Mouse (Mus musculus): ENCODE results near the gene Adgrv1.
"Not testable (repeated sequence)": the region's sequence is repeated elsewhere in the genome, so short reads cannot be mapped to it uniquely, and the experiment has no call there.

The Adgrv1 gene

DNA sequence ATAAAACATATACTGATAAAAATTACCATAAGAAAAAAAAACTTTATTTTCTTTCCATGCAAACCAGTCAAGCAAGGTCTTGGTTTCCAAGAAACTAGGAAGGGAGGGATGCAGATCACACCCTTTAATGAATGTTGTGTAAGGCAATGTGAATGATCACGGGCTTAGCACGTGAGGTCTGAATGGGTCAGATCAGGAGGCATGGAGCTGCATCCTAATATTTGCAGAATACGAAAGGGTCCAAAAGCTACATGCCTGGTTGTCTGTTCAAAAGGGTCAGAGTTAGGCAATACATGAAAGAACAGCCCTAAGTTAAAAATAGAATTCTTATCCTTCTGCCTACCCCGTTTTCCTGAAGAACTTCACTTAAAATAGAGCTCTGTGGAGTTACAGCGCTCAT is 303.2 kb downstream of the Adgrv1 start:
- no peak for DNase-seq

DNA sequence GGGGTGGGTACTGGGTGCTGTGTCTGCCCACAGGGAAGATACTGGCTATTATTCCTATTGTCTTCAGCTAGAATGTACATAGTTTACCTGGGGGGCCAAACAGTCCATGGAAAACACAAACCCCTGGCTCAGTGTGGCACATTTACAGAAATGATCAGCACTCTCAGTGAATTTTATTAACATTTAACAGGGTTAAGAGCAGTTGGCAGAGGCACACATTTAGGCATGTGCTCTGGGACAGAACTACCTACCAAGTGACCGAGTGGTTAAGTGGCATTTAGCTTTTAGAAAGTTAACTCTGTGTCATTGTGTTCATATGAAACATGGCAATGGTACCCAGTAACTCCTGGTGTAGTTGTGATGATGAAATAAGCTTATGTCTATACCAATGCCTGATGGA is 304.8 kb downstream of the Adgrv1 start:
- DNase-seq, result peak; percentile 42 to 77

DNA sequence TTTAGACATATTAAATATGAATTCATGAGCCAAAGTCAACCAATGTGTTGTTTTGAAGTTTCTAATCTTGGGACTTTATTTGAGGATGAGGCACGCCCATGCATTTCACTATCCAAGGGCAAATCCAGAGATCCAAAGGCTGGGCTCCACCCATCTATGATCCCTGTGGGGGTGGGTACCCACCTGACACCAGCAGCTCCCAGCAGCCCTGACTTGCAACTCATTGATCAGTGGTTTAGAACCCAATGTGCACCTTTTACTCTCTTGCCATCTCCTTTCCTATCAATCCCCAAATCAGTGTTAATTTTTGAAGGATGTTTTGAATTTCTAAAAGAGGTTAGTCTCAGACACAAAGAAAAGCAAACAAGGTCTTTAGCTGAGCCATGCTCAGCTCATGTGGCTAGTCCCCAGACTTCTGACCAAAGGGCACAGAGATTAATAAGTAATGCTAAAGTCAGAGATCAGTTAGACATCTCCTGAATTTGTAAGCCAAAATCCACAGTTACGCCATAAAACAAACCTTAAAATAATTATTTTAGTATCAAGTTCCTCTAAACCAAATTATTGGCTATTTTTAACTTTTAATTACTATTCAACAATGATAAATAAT is 307.2 kb downstream of the Adgrv1 start:
- DNase-seq, result peak; percentile 72 to 74

DNA sequence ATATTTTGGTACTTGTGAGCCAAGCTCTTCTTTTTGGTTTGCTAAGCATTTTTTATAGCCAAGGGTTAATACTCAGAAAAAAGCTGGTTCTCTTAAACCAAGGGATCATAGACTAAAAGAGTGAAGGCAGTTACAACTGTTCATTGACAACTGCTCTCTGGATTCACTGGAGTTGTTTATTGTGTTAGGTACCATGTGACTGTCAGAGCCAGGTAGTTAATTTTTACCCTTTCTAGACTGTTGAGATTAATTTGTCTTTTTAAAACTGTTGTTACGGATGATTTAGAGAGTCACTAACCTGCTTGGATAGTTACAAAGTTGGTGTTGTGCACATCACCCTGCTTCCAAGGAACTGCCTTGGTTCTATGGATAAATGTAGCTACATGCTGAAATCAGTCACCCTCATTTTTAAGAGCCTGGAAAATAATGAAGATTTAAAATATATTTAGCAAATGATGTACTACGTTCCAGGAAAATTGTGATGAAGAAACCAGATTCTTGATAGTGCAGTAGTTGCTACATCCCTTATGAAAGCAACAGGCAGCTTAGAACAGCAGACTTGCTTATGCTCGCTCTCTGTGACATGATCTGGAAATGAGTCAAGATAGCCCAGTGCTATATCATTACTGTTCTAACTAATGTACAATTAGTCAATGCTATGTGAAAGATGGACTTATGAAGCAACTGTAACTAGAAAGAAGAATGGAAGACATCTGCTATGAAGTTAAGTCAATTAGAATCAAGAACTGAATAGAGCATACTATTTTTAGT is 309.2 kb downstream of the Adgrv1 start:
- DNase-seq, result peak in 1 of 2 experiments; percentile 66

- DNase-seq, result no peak
Measured at GRCm38 (mm10) chr13:81316581-81316980, 316.4 kb downstream of the Adgrv1 start.

GRCm38 (mm10) chr13:81314306-81315120 is 318.4 kb downstream of the Adgrv1 start:
- DNase-seq, result peak in 1 of 2 experiments; percentile 47

DNA sequence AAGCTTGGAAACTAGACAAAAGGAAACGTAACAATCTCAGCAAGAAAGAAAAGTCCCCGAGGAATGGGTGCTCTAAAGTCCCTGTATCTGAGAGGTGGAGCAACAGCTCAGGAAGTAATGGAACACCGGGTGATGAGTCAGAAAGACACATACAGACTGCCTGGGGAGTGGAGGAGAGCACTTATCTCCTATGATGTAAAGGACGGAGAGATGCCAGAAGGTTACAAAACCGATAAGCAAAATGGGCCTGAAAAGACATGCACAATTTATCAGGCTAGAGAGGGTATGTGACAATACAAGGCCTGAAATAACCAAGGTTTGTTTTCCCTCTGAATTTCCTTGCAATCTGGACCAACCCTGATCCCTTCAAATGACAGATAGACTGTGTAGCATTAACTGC is 320.8 kb downstream of the Adgrv1 start:
- no peak for DNase-seq

GRCm38 (mm10) chr13:81300851-81301250 is 332.1 kb downstream of the Adgrv1 start:
- peak in 1 of 2 experiments; percentile 32 for DNase-seq

- no peak for DNase-seq
Measured at GRCm38 (mm10) chr13:81294106-81294505, 338.8 kb downstream of the Adgrv1 start.

DNA sequence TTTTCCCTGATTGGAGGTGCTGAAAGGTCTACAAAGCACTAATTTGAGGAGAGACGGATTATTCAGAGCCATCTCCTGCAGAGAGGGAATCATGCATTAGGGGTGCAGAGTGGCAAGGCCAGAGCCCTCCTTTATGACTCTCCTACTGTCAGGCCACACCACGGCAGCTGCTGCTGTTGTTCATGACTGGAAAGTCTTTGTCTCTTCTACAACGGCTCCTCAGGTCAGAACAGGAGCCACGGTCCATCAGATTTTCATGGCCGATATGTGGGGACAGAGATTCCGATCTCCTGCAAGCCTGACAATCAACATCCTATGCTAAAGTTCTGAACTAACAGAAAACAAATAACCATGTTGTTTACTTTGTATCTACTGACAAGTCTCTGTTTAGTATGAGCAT is 350.8 kb downstream of the Adgrv1 start:
- no peak for DNase-seq

GRCm38 (mm10) chr13:81280650-81281229 is 352.2 kb downstream of the Adgrv1 start:
- no peak for DNase-seq

GRCm38 (mm10) chr13:81279351-81279736 is 353.6 kb downstream of the Adgrv1 start:
- peak; percentile 4 to 29 for DNase-seq

GRCm38 (mm10) chr13:81278669-81279350 is 354.1 kb downstream of the Adgrv1 start:
- no peak for DNase-seq

GRCm38 (mm10) chr13:81273837-81274236 is 359.1 kb downstream of the Adgrv1 start:
- no peak for DNase-seq

DNA sequence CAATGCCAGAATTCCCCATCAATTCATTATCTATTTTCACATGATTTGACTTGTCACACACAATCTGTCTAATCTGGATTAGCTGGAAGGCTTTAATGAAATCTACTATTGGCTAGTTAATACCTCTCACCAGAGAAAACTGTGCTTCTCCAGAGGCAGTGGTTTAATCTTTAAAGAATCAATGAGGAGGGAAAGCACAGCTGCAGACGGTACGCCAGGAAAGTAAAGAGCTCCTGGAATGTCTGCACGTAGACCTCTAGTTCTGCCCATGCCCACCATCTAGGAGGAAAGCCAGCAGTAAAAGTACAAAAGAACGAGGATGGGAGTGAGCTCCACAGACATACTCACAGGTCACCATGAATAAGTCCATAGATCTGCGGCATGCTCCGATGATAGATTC is 362.6 kb downstream of the Adgrv1 start:
- DNase-seq, result peak; percentile 48

- DNase-seq, result peak; percentile 42 to 48
Measured at GRCm38 (mm10) chr13:81269056-81269455, 363.9 kb downstream of the Adgrv1 start.

DNA sequence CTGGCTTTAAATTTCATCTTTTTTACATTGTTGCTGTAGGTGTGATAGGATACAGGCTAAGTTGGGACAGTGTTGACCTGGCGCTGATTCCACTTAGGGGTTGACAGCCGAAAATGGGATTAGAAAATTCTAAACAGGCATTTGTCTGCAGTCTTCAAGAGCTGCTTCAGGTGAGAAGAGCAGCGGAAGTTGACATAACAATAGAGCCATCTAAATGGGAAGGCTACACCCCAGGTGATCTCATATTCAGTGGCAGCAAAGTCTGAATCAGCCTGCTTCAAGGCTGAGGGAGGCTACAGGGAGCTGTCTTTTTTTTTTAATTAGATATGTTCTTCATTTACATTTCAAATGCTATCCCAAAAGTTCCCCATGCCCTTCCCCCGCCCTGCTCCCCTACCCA is 365.5 kb downstream of the Adgrv1 start:
- DNase-seq, result not testable (repeated sequence)

GRCm38 (mm10) chr13:81264465-81264864 is 368.5 kb downstream of the Adgrv1 start:
- no peak for DNase-seq

- DNase-seq, result no peak
Measured at GRCm38 (mm10) chr13:81241181-81241580, 391.8 kb downstream of the Adgrv1 start.

DNA sequence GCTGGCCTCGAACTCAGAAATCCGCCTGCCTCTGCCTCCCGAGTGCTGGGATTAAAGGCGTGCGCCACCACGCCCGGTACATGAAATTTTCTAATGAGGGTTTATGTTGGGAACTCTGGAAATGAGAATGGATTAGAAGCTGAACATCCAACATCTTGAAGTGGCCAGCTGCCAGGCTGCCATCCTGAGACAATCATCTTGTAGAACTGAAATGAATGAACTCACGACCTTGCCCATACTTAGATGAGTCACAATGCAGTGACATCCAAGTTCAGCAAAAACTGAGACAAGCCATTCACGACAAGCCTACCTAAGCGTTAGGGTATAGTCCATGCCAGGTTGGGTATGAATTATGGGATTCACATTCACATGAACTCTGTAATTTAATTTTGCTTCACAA is 393.1 kb downstream of the Adgrv1 start:
- no peak for DNase-seq

DNA sequence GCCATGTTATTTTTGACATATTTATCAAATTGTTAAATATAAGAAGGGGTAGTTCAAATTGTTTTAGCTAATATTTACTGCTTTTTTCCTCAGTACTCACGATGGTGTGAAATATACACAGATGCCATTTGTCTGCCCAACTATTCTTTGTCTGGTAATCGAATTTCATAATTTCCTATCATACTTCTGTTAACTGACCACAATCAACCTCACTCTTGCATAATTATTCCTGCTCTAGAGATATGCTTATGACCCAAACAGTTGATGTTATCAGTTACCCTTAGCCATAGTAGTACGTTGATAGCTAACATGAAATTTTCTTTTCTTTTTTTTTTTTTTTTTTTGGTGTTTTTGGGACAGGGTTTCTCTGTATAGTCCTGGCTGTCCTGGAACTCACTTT is 393.5 kb downstream of the Adgrv1 start:
- no peak for DNase-seq

DNA sequence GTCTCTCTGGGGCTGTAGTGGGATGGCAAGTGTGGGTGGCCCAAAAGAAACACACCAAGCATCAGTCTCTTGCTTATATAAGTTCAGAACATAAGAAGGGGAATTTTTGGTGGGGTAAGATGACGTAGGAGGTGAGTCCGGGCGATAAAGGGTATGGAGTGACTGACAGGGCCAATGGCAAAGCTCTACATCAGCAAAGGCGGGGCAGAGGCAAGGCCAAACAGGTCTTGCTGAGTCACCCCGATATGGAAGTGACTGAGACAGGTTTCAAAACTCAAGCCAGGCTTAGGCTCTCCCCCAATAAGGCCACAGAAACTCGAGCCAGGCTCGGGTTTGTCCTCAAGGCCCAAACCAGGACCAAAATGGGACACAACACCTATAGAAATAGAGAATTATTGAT is 394.1 kb downstream of the Adgrv1 start:
- no peak for DNase-seq

GRCm38 (mm10) chr13:81237947-81238346 is 395.0 kb downstream of the Adgrv1 start:
- no peak for DNase-seq
